Mouse (Mus musculus): ENCODE results near the gene Cd79a. TPM values are rescaled to one million over a fixed set of nuclear protein-coding genes. Genes with fewer than 3 reads are reported as not detected.

The Cd79a gene
- 0.25 and 0.39 TPM in 2 replicates for polyA plus RNA-seq (2015; fragmentation: Nextera tagmentation; extraction: Ambion mirVana)

DNA sequence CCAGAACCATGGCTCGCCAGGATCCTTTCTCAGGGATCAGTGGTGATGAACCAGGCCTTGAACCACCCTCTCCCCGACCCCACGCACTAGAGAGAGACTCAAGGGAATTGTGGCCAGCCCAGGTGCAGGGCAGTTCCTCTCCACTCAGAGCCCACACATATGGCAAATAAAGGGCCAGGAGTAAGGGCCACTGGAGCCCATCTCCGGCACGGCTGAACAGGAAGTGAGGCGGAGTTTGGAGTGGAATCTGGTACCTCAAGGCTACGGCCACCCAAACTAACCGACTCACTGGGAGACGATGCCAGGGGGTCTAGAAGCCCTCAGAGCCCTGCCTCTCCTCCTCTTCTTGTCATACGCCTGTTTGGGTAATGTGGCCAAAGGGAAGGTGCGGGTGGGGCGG lies at the start of gene Cd79a:
Gene Cd79a, plus strand, starts transcription at position 158 of the 400 bp plus-strand sequence.
- no peak within 1 kb of the TSS for H3K4me3 ChIP-seq
- 0 out of 2 replicates have a peak, but pooled peaks cover 3% of the 10 kb centered on the region for H3K36me3 ChIP-seq
- H3K27ac ChIP-seq (replicated peaks) = no peak within 1 kb of the TSS
- no peak within 1 kb of the TSS for H3K9ac ChIP-seq
- H3K4me1 ChIP-seq = peaks cover 6% of the 10 kb centered on the region
- no peaks in the 10 kb centered on the region for H3K9me3 ChIP-seq
- no peak for ATAC-seq (ENCODE audit: extremely low read depth, insufficient number of reproducible peaks, low FRiP score, low TSS enrichment)
- no peaks in the 10 kb centered on the region for H3K27me3 ChIP-seq (replicated peaks)
- 63% methylated on average over 12 of the region's 12 CpGs for WGBS
- no peak within 1 kb of the TSS for H3K4me2 ChIP-seq

DNA sequence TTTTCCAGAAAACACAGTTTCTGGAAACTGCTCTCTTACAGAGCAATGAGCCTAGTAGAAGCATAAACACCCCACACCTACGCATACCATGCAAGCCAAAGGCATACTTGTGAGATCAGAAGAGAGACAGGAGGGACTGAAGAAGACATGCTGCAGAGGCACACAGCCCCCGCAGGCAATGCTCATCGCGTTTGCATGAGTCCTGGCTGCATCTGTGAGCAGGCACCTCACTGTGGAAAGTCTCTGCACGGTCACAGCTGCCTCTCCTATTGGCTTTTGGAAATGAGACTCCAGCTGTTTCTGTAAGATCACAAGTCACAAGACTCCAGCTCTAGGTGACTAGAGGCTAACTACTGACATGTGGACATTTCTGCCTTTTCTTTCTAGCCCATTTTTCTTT lies 47.0 kb upstream of the Cd79a start:
- peak overlapping the region; percentile 33; the same call in 1 of the 2 replicates for H3K9ac ChIP-seq
- H3K36me3 ChIP-seq = no peaks in the 10 kb centered on the region
- H3K27me3 ChIP-seq (replicated peaks) = no peaks in the 10 kb centered on the region
- no peak overlapping the region for H3K4me3 ChIP-seq
- no peak for ATAC-seq (ENCODE audit: extremely low read depth, insufficient number of reproducible peaks, low FRiP score, low TSS enrichment)
- peaks cover 13% of the 10 kb centered on the region for H3K4me1 ChIP-seq
- H3K27ac ChIP-seq (replicated peaks) = peak overlapping the region; percentile 64
- 18% methylated on average over 5 of the region's 5 CpGs for WGBS
- H3K9me3 ChIP-seq = no peaks in the 10 kb centered on the region
- H3K4me2 ChIP-seq = peak overlapping the region; percentile 40

DNA sequence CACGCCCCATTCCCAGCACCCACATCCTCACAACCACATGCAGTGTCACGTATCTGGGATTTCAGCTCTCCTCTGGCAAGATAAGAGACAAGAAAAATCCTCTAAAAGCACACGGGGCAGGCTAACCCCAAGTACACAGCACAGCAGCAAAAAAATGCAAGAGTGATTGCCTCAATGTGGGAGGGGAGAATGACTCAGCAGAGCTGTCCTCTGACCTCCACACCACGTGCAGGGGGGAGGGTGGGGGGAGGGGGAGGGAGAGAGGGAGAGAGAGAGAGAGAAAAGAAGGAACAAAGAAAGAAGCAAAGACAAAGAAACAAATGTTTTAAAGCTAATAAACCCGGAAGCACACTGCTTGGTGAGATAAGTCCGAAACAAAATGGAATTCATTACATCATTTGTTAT lies 46.3 kb upstream of the Cd79a start:
- H3K9ac ChIP-seq = no peak overlapping the region
- H3K27me3 ChIP-seq (replicated peaks) = no peaks in the 10 kb centered on the region
- no peaks in the 10 kb centered on the region for H3K36me3 ChIP-seq
- peak overlapping the region; percentile 21; the same call in 1 of the 2 replicates for H3K4me2 ChIP-seq
- 27% methylated on average over 6 of the region's 6 CpGs for WGBS
- H3K4me1 ChIP-seq = peaks cover 13% of the 10 kb centered on the region
- peak overlapping the region; percentile 64 for H3K27ac ChIP-seq (replicated peaks)
- no peaks in the 10 kb centered on the region for H3K9me3 ChIP-seq
- peak; percentile 57 for ATAC-seq (ENCODE audit: extremely low read depth, insufficient number of reproducible peaks, low FRiP score, low TSS enrichment)
- no peak overlapping the region for H3K4me3 ChIP-seq

DNA sequence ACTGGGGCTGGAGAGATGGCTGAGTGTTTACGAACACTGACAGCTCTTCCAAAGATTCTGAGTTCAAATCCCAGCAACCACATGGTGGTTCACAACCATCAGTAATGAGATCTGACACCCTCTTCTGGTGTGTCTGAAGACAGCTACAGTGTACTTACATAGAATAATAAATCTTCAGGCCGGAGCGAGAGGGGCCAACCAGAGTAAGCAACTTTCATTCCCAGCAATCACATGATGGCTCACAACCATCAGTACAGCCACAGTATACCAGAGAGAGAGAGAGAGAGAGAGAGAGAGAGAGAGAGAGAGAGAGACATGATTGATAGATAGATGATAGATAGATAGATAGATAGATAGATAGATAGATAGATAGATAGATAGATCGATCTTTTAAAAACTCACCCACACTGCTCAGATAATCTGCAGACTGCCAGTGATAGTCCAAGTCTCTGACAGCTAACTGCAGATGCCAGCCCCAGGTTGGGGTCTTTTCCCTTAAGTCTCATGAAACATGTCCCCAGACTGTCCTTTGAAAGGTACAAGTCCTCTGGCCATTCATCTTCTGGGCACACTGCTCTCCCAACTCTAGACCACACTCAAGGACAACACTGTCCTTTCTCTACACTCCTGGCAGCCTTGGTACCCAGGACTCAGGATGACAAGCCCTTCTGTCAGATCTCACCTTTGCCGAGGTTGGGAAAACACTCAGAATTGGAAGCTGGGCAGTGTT lies 45.4 kb upstream of the Cd79a start:
- Histone ChIP-seq H3K4me3 (peak overlapping the region; percentile 3; the same call in 1 of the 2 replicates), H3K4me1 (peaks cover 13% of the 10 kb centered on the region), H3K36me3 (no peaks in the 10 kb centered on the region), H3K9me3 (no peaks in the 10 kb centered on the region), H3K27me3 (replicated peaks) (no peaks in the 10 kb centered on the region), H3K4me2 (peak overlapping the region; percentile 21), H3K9ac (no peak overlapping the region), H3K27ac (replicated peaks) (peak overlapping the region; percentile 64)
- WGBS = 75% methylated on average over 5 of the region's 5 CpGs
- ATAC-seq (ENCODE audit: extremely low read depth, insufficient number of reproducible peaks, low FRiP score, low TSS enrichment) = no peak

DNA sequence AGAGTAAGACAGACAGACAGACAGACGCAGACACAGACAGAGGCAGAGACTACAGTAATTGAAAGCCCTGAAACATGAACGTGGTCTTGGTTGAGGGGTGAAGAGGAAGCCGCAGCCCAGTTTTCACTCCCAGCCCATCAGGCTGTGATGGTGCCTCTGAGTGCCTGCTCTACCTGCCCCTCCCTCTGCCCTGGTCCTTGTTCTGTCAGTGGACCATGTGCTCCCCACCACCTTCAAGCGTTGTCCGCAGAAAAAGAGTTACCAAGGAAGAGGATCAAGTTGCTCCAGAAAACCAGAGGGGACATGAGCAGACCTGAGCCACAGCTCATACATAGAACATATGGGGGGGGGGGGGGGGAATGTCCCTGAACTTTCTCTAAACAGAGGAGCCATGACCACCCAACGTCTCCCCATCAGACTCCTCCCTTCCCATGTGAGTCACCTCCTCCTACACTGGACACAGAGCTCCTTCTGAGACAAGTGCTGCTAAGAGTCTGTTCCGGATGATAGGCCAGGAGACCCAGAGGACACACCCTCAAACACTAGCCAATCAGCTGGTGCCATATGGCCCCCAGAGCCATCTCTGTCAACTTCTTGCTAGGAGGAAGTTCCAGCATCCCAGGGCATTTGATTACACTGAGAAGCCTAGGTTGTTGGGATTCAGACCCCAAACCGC lies 44.5 kb upstream of the Cd79a start:
- 59% methylated on average over 8 of the region's 8 CpGs for WGBS
- no peaks in the 10 kb centered on the region for H3K9me3 ChIP-seq
- no peak overlapping the region for H3K9ac ChIP-seq
- peak; percentile 73 for ATAC-seq (ENCODE audit: extremely low read depth, insufficient number of reproducible peaks, low FRiP score, low TSS enrichment)
- H3K4me1 ChIP-seq = peaks cover 13% of the 10 kb centered on the region
- peak overlapping the region; percentile 21; the same call in 1 of the 2 replicates for H3K4me2 ChIP-seq
- no peaks in the 10 kb centered on the region for H3K27me3 ChIP-seq (replicated peaks)
- peak overlapping the region; percentile 64 for H3K27ac ChIP-seq (replicated peaks)
- peak overlapping the region; percentile 3; the same call in 1 of the 2 replicates for H3K4me3 ChIP-seq
- H3K36me3 ChIP-seq = no peaks in the 10 kb centered on the region

DNA sequence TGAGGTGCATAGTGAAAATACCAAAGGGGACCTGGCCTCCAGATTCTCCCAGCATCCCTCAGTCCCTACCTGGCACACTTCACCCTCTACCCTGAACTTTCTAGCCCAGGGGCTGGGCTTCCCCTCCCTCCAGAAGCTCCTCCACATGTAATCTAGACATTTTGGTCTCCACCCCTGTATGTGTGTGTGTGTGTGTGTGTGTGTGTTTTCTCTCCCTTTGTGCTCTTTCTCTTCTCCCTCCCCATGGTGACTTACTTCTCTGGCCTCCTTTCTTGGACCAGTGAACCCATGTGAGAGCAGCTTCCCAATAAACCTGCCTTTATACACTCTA lies 44.0 kb upstream of the Cd79a start:
- ATAC-seq (ENCODE audit: extremely low read depth, insufficient number of reproducible peaks, low FRiP score, low TSS enrichment) = no peak; the same call in 1 of the 2 replicates
- Histone ChIP-seq H3K27ac (replicated peaks) (peak overlapping the region; percentile 64), H3K27me3 (replicated peaks) (no peaks in the 10 kb centered on the region), H3K4me1 (peaks cover 13% of the 10 kb centered on the region), H3K9me3 (no peaks in the 10 kb centered on the region), H3K4me3 (no peak overlapping the region), H3K4me2 (no peak overlapping the region), H3K9ac (no peak overlapping the region), H3K36me3 (no peaks in the 10 kb centered on the region)

DNA sequence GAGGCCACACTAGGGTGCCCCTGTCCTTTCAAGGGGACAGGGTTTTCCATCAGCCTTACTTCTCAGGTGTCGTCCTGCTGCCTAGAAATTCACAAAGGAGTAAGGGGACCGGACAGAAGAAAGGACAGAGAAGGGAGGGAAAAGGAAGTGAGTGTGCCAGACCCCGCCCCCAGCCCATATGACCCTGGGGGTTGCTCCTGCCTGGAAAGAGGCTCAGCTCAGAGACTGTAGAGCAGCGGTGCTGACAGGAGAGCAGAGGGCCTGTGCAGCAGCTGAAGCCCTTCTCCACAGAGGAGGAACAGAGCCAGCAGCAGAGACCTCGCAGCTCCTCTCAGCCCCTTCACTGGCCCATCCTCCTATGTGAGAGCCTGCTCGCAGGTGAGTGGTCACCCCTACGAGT lies 43.5 kb upstream of the Cd79a start:
- H3K27ac ChIP-seq (replicated peaks) = peak overlapping the region; percentile 64
- H3K4me1 ChIP-seq = peaks cover 13% of the 10 kb centered on the region
- 0 out of 2 replicates have a peak overlapping the region, but pooled peaks have one; percentile 1 for H3K4me2 ChIP-seq
- WGBS = 38% methylated on average over 7 of the region's 7 CpGs
- H3K4me3 ChIP-seq = no peak overlapping the region
- no peaks in the 10 kb centered on the region for H3K36me3 ChIP-seq
- ATAC-seq (ENCODE audit: extremely low read depth, insufficient number of reproducible peaks, low FRiP score, low TSS enrichment) = no peak
- H3K9ac ChIP-seq = no peak overlapping the region
- H3K9me3 ChIP-seq = no peaks in the 10 kb centered on the region
- no peaks in the 10 kb centered on the region for H3K27me3 ChIP-seq (replicated peaks)

DNA sequence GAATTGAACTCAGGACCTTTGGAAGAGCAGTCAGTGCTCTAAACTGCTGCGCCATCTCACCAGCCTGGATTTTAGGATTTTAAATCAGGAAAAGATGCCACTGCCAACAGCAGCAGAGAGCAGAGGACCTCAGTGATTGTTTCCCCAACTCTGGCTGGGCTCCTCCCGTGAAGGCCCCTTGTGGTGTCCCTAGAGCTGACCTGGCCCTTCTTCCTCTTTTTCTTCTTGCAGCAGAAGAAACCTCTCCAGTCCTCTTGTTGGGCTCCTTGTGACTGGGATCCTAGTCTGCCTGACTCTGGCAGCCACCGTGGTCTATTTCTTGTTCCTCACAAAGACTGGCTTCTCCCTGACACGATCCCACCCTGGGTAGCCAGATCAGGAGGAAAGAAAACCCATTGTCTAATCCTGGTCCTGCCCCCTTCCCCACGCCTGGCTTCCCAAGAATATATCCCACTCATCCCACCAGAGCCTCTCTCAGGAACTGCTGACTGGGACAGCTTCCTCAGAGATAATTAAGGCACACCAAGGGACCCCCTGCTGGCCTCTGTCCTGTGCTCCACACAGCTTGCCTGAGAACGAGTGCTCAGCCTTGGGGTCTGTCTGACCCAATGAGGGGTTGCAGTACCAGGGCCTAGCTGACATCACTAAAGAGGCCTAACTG lies 40.6 kb upstream of the Cd79a start:
- no peak for ATAC-seq (ENCODE audit: extremely low read depth, insufficient number of reproducible peaks, low FRiP score, low TSS enrichment)
- no peaks in the 10 kb centered on the region for H3K36me3 ChIP-seq
- WGBS = 47% methylated on average over 6 of the region's 6 CpGs
- H3K27me3 ChIP-seq (replicated peaks) = no peaks in the 10 kb centered on the region
- no peak overlapping the region for H3K9ac ChIP-seq
- H3K27ac ChIP-seq (replicated peaks) = no peak overlapping the region
- no peak overlapping the region for H3K4me2 ChIP-seq
- H3K4me3 ChIP-seq = no peak overlapping the region
- peaks cover 8% of the 10 kb centered on the region for H3K4me1 ChIP-seq
- H3K9me3 ChIP-seq = no peaks in the 10 kb centered on the region

DNA sequence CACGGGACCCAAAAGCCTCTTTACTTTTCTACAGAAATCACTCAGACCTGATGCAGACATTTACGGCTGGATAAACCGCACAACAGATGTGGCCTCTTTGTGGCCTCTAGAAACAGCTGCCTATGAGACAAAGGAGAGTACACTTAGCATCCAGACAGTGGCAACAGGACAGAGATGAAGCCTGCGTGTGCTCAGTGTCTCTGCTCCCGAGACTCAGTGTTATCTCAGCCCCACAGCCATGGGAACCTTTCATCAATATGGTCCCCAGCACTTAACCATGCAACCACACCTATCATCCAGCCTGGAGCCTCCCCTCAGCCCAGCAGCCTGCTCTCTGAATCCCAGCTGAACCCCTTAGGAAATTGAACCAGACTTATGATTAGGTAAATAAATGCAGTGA lies 37.9 kb upstream of the Cd79a start:
- Histone ChIP-seq H3K4me1 (no peaks in the 10 kb centered on the region), H3K9me3 (no peaks in the 10 kb centered on the region), H3K4me3 (no peak overlapping the region), H3K9ac (no peak overlapping the region), H3K27ac (replicated peaks) (no peak overlapping the region), H3K36me3 (no peaks in the 10 kb centered on the region), H3K27me3 (replicated peaks) (peaks cover 3% of the 10 kb centered on the region; the same call in 1 of the 2 replicates), H3K4me2 (no peak overlapping the region)
- WGBS = 60% methylated on average over 5 of the region's 5 CpGs
- 0 out of 2 replicates have a peak, but pooled peaks have one; percentile 51 for ATAC-seq (ENCODE audit: extremely low read depth, insufficient number of reproducible peaks, low FRiP score, low TSS enrichment)

DNA sequence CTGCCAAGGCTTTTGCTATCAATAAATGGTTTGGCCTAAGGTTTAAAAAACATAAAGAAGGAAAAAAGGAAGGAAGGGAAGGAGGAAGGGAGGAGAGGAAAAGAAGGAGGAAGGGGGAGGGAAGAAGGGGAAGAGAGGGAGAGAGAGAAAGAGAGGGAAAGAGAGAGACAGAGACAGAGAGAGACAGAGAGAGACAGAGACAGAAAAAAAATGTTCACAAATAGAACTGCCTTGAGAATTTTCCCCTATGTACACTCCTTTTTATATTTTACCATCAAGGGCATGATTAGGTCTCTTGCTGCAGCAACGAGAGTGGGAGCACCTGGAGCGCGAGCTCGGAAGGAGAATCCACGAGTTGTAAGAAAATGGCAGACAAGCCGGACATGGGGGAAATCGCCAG lies 35.3 kb upstream of the Cd79a start, which contains the start of gene Gm9844:
Gene Gm9844, plus strand, starts transcription at position 301 of the 400 bp plus-strand sequence.
- H3K27ac ChIP-seq (replicated peaks) = no peak within 1 kb of the TSS

DNA sequence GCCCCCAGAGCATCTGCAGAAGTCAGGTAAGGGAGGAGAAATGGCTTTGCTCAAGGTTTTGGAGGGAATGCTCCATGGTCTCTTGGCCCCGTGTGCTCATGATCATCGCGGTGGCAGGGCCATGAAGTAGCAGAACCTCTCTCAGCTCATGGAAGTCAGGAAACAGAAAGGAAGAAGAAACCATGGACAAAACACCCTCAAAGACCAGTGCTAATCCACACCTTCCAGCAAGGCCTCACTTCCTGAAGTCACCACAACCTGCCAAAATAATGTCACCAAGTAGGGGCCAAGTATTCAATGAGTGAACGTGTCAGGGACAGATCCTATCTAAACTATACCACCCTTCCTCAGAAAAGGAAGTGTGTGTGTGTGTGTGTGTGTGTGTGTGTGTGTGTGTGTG lies 34.3 kb upstream of the Cd79a start:
- no peak overlapping the region for H3K4me2 ChIP-seq
- no peaks in the 10 kb centered on the region for H3K9me3 ChIP-seq
- H3K4me3 ChIP-seq = no peak overlapping the region
- WGBS = 72% methylated on average over 4 of the region's 4 CpGs
- peaks cover 25% of the 10 kb centered on the region for H3K27me3 ChIP-seq (replicated peaks)
- H3K36me3 ChIP-seq = no peaks in the 10 kb centered on the region
- H3K4me1 ChIP-seq = no peaks in the 10 kb centered on the region
- no peak overlapping the region for H3K9ac ChIP-seq
- H3K27ac ChIP-seq (replicated peaks) = no peak overlapping the region
- no peak for ATAC-seq (ENCODE audit: extremely low read depth, insufficient number of reproducible peaks, low FRiP score, low TSS enrichment)

More for the DNA sequence above, 35.3 kb upstream of the Cd79a start, which contains the start of gene Gm9844:
- H3K27me3 ChIP-seq (replicated peaks) = peaks cover 20% of the 10 kb centered on the region
- H3K4me1 ChIP-seq = no peaks in the 10 kb centered on the region
- no peak within 1 kb of the TSS for H3K9ac ChIP-seq
- H3K4me2 ChIP-seq = no peak within 1 kb of the TSS
- H3K36me3 ChIP-seq = no peaks in the 10 kb centered on the region
- 76% methylated on average over 7 of the region's 7 CpGs for WGBS
- H3K4me3 ChIP-seq = no peak within 1 kb of the TSS
- H3K9me3 ChIP-seq = no peaks in the 10 kb centered on the region
- no peak for ATAC-seq (ENCODE audit: extremely low read depth, insufficient number of reproducible peaks, low FRiP score, low TSS enrichment)

Data from heart, embryonic 13.5 days (tissue).